Comparison of ENCODE assay signal across 17 mouse cellular contexts in genomic region chr19:55145136-55145535, GRCm38 (mm10). TPM values are rescaled to one million over a fixed set of nuclear protein-coding genes. Genes with fewer than 3 reads are reported as not detected.
DNase-seq lines count a peak whose midpoint lies in the region; ATAC-seq and TF ChIP-seq lines count a peak whose summit lies in the region.
"Had no signal": no experiment of that assay in that cellular context is flagged by ENCODE, and none has a peak within 500 bp of the region (broad histone marks: within the 10 kb centered on the region; RNA-seq: fewer than 3 reads in every experiment).

No protein-coding gene starts in this region.

- no peak for TF ChIP-seq POLR2A in kidney, adult 2 months (IDR thresholded peaks at IDR 0.05; ENCODE audit: low read depth, low read length)

- peaks cover 49% of the 10 kb centered on the region for H3K4me1 ChIP-seq in forebrain, embryonic 10.5 days
- no peaks in the 10 kb centered on the region for H3K4me1 ChIP-seq in forebrain, postnatal 0 days (ENCODE audit: insufficient read depth)
- H3K4me1 ChIP-seq in limb, embryonic 15.5 days = 0 out of 2 replicates have a peak, but pooled peaks cover 3% of the 10 kb centered on the region
- H3K4me1 ChIP-seq in limb, embryonic 10.5 days = peaks cover 23% of the 10 kb centered on the region
- peaks cover 10% of the 10 kb centered on the region for H3K4me1 ChIP-seq in kidney, adult 2 months (ENCODE audit: control insufficient read depth, insufficient read depth, low read length)
- peaks cover 0 to 7% of the 10 kb centered on the region in 2 experiments; a peak in 1 of 4 replicates for H3K4me1 ChIP-seq in liver, embryonic 14.5 days (replicated peaks; ENCODE audit: control insufficient read depth in 2 of 2, insufficient read depth in 2 of 2, low read length in 1 of 2)
- H3K4me1 ChIP-seq: heart, embryonic 15.5 days had no signal

- H3K4me3 ChIP-seq in forebrain, embryonic 10.5 days = no peak overlapping the region
- H3K4me3 ChIP-seq in forebrain, postnatal 0 days (ENCODE audit: low read depth, low read length) = no peak overlapping the region
- no peak overlapping the region for H3K4me3 ChIP-seq in limb, embryonic 15.5 days
- H3K4me3 ChIP-seq in limb, embryonic 10.5 days = no peak overlapping the region
- no peak overlapping the region for H3K4me3 ChIP-seq in kidney, adult 2 months (ENCODE audit: insufficient read depth, low read depth, low read length)
- no peak overlapping the region for H3K4me3 ChIP-seq in liver, embryonic 14.5 days (ENCODE audit: insufficient read depth in 1 of 2, low read depth in 2 of 2, low read length in 2 of 2)
- H3K4me3 ChIP-seq: heart, embryonic 15.5 days; limb, embryonic 12.5 days had no signal

- H3K9me3 ChIP-seq in forebrain, embryonic 10.5 days = no peaks in the 10 kb centered on the region
- no peaks in the 10 kb centered on the region for H3K9me3 ChIP-seq in forebrain, postnatal 0 days (ENCODE audit: low read length)
- H3K9me3 ChIP-seq in limb, embryonic 15.5 days = no peaks in the 10 kb centered on the region
- H3K9me3 ChIP-seq in limb, embryonic 10.5 days (replicated peaks) = no peaks in the 10 kb centered on the region
- no peaks in the 10 kb centered on the region for H3K9me3 ChIP-seq in liver, embryonic 14.5 days (ENCODE audit: control insufficient read depth, low read length)
- H3K9me3 ChIP-seq: heart, embryonic 15.5 days; limb, embryonic 12.5 days had no signal

- H3K36me3 ChIP-seq in forebrain, embryonic 10.5 days (replicated peaks) = no peaks in the 10 kb centered on the region
- no peaks in the 10 kb centered on the region for H3K36me3 ChIP-seq in forebrain, postnatal 0 days (ENCODE audit: insufficient read depth)
- no peaks in the 10 kb centered on the region for H3K36me3 ChIP-seq in limb, embryonic 15.5 days
- H3K36me3 ChIP-seq in limb, embryonic 10.5 days = no peaks in the 10 kb centered on the region
- H3K36me3 ChIP-seq in kidney, adult 2 months (ENCODE audit: control insufficient read depth, insufficient read depth, low read length) = no peaks in the 10 kb centered on the region
- no peaks in the 10 kb centered on the region for H3K36me3 ChIP-seq in liver, embryonic 14.5 days (replicated peaks; ENCODE audit: control insufficient read depth, insufficient read depth, low read depth)
- H3K36me3 ChIP-seq: heart, embryonic 15.5 days; limb, embryonic 12.5 days had no signal

- no peaks in the 10 kb centered on the region for H3K27me3 ChIP-seq in forebrain, embryonic 10.5 days (ENCODE audit: poor library complexity, severe bottlenecking)
- H3K27me3 ChIP-seq in forebrain, postnatal 0 days (ENCODE audit: insufficient read depth, low read length) = no peaks in the 10 kb centered on the region
- H3K27me3 ChIP-seq in limb, embryonic 15.5 days = no peaks in the 10 kb centered on the region
- H3K27me3 ChIP-seq in limb, embryonic 10.5 days (ENCODE audit: low read depth, poor library complexity, severe bottlenecking) = no peaks in the 10 kb centered on the region
- no peaks in the 10 kb centered on the region for H3K27me3 ChIP-seq in kidney, adult 2 months (replicated peaks; ENCODE audit: control insufficient read depth, insufficient read depth, low read length)
- no peaks in the 10 kb centered on the region for H3K27me3 ChIP-seq in liver, embryonic 14.5 days (ENCODE audit: control insufficient read depth, insufficient read depth, low read length)
- H3K27me3 ChIP-seq: heart, embryonic 15.5 days; limb, embryonic 12.5 days had no signal

- no peak for TF ChIP-seq EP300 in liver, embryonic 14.5 days (IDR thresholded peaks at IDR 0.05; ENCODE audit: low read depth)

- WGBS in forebrain, embryonic 10.5 days = 78% methylated on average over 2 of the region's 2 CpGs
- 93% methylated on average over 2 of the region's 2 CpGs for WGBS in forebrain, postnatal 0 days
- WGBS in limb, embryonic 15.5 days = 71% methylated on average over 2 of the region's 2 CpGs
- 74% methylated on average over 2 of the region's 2 CpGs for WGBS in limb, embryonic 10.5 days
- WGBS in kidney, adult 2 months = 69% methylated on average over 2 of the region's 2 CpGs
- WGBS in liver, embryonic 14.5 days (ENCODE audit: insufficient replicate concordance) = 36% methylated on average over 2 of the region's 2 CpGs

- no peak for ATAC-seq in forebrain, postnatal 0 days
- ATAC-seq in limb, embryonic 15.5 days (ENCODE audit: insufficient number of reproducible peaks, low FRiP score, low TSS enrichment, low read depth) = peak; percentile 22; the same call in 1 of the 2 replicates
- ATAC-seq in liver, embryonic 14.5 days (ENCODE audit: insufficient read depth) = peak; percentile 11; the same call in 1 of the 2 replicates
- ATAC-seq: inflammation-experienced regulatory T-cells, adult 6 months had no signal

- H3K9ac ChIP-seq in forebrain, postnatal 0 days = no peak overlapping the region
- H3K9ac ChIP-seq in limb, embryonic 15.5 days = no peak overlapping the region
- no peak overlapping the region for H3K9ac ChIP-seq in liver, embryonic 14.5 days (replicated peaks)
- H3K9ac ChIP-seq: heart, embryonic 15.5 days; limb, embryonic 12.5 days had no signal

- no peak for TF ChIP-seq CTCF in forebrain, postnatal 0 days (IDR thresholded peaks at IDR 0.05; ENCODE audit: low read depth)
- no peak for TF ChIP-seq CTCF in kidney, adult 2 months (conservative IDR thresholded peaks at IDR 0.05; ENCODE audit: insufficient read depth, insufficient read length, low read depth, low read length)
- TF ChIP-seq CTCF in liver, embryonic 14.5 days (IDR thresholded peaks at IDR 0.05; ENCODE audit: low read depth) = no peak

- peak overlapping the region; percentile 94 for H3K27ac ChIP-seq in forebrain, embryonic 10.5 days
- no peak overlapping the region for H3K27ac ChIP-seq in forebrain, postnatal 0 days (ENCODE audit: low read depth, low read length)
- no peak overlapping the region for H3K27ac ChIP-seq in limb, embryonic 15.5 days
- H3K27ac ChIP-seq in limb, embryonic 10.5 days = no peak overlapping the region
- peak overlapping the region; percentile 25; the same call in 1 of the 2 replicates for H3K27ac ChIP-seq in kidney, adult 2 months (ENCODE audit: insufficient read depth, low read depth, low read length)
- no peak overlapping the region for H3K27ac ChIP-seq in liver, embryonic 14.5 days
- H3K27ac ChIP-seq: heart, embryonic 15.5 days; limb, embryonic 12.5 days had no signal

- DNase-seq in forebrain, embryonic 10.5 days (ENCODE audit: extremely low spot score, low spot score) = no peak
- DNase-seq in forebrain, postnatal 0 days = no peak
- no peak for DNase-seq in limb, embryonic 10.5 days (ENCODE audit: low spot score)
- DNase-seq in kidney, adult 2 months = peak; percentile 88
- no peak for DNase-seq in liver, embryonic 14.5 days (ENCODE audit: low read depth in 3 of 3, low spot score in 3 of 3)
- DNase-seq in right cerebral cortex, postnatal 25 days = no peak
- DNase-seq in heart, adult 9 months (ENCODE audit: low spot score in 2 of 2) = no peak
- DNase-seq: adrenal gland, adult 2 months; cerebellum, adult 8-10 months; embryo, embryonic 11 days; gastrocnemius, postnatal 25 days; lung, postnatal 36 days; thymus, postnatal 4 days had no signal

- H3K4me2 ChIP-seq in forebrain, postnatal 0 days (ENCODE audit: low read depth) = no peak overlapping the region
- no peak overlapping the region for H3K4me2 ChIP-seq in limb, embryonic 15.5 days
- no peak overlapping the region for H3K4me2 ChIP-seq in liver, embryonic 14.5 days (ENCODE audit: low read depth)
- H3K4me2 ChIP-seq: heart, embryonic 15.5 days; limb, embryonic 12.5 days had no signal

RNA-seq across cellular contexts. Expression of gene Gpam, which starts 18.1 kb away (rescaled TPM):
- 21.5 and 22.4 TPM in 2 replicates for polyA plus RNA-seq in forebrain, embryonic 10.5 days (2016; fragmentation: Nextera tagmentation; extraction: Ambion mirVana)
- 58.6 and 61.4 TPM in 2 replicates for total RNA-seq in forebrain, postnatal 0 days (2014; rRNA removed)
- polyA plus RNA-seq in forebrain, postnatal 0 days (2015; fragmentation: Nextera tagmentation; extraction: Ambion mirVana) = 15.8 and 20.6 TPM in 2 replicates
- polyA plus RNA-seq in limb, embryonic 15.5 days (2015; fragmentation: Nextera tagmentation; extraction: Ambion mirVana) = 12.9 and 15.8 TPM in 2 replicates
- 15.8 and 16.2 TPM in 2 replicates for polyA plus RNA-seq in limb, embryonic 10.5 days (2016; fragmentation: Nextera tagmentation; extraction: Ambion mirVana)
- polyA plus RNA-seq in kidney, adult 2 months (2012; rRNA removed) = 56.6 and 60.7 TPM in 2 replicates
- polyA plus RNA-seq in liver, embryonic 14.5 days (2012; rRNA removed) = 13.6 and 15.0 TPM in 2 replicates
- polyA plus RNA-seq in liver, embryonic 14.5 days (2014; fragmentation: Nextera tagmentation; extraction: Ambion mirVana) = 21.6 and 24.0 TPM in 2 replicates

RNA-seq across cellular contexts. Expression of gene Tectb, which starts 35.4 kb away (rescaled TPM):
- not detected in 2 replicates for polyA plus RNA-seq in forebrain, embryonic 10.5 days (2016; fragmentation: Nextera tagmentation; extraction: Ambion mirVana)
- total RNA-seq in forebrain, postnatal 0 days (2014; rRNA removed) = 0.46 TPM in 1 of 2 replicates, not detected in the other
- polyA plus RNA-seq in forebrain, postnatal 0 days (2015; fragmentation: Nextera tagmentation; extraction: Ambion mirVana) = 0.16 and 0.20 TPM in 2 replicates
- 0.09 TPM in 1 of 2 replicates, not detected in the other for polyA plus RNA-seq in limb, embryonic 15.5 days (2015; fragmentation: Nextera tagmentation; extraction: Ambion mirVana)
- not detected in 2 replicates for polyA plus RNA-seq in limb, embryonic 10.5 days (2016; fragmentation: Nextera tagmentation; extraction: Ambion mirVana)
- polyA plus RNA-seq in kidney, adult 2 months (2012; rRNA removed) = 0.04 and 0.09 TPM in 2 replicates
- 0.01 and 0.08 TPM in 2 replicates for polyA plus RNA-seq in liver, embryonic 14.5 days (2012; rRNA removed)
- 0.23 TPM in 1 of 2 replicates, not detected in the other for polyA plus RNA-seq in liver, embryonic 14.5 days (2014; fragmentation: Nextera tagmentation; extraction: Ambion mirVana)
- polyA plus RNA-seq: adrenal gland, adult 2 months; heart, embryonic 15.5 days; inflammation-experienced regulatory T-cells, adult 6 months; limb, embryonic 12.5 days had no signal

Comparison
In these comparisons a context has a peak if more than half of its experiments do, and no peak if none do; other contexts are left out.
1. H3K27ac ChIP-seq: peak in forebrain, embryonic 10.5 days (single experiment) and kidney, adult 2 months (single experiment); none in forebrain, postnatal 0 days (single experiment), limb, embryonic 15.5 days (single experiment), limb, embryonic 10.5 days (single experiment) and liver, embryonic 14.5 days (single experiment).